Mouse (Mus musculus) neural tube, embryonic 12.5 days (tissue): ENCODE results near the gene Ppm1h. TPM values are rescaled to one million over a fixed set of nuclear protein-coding genes. Genes with fewer than 3 reads are reported as not detected.
A peak's percentile ranks its signal among the peaks of the same experiment; 100 is the strongest.

Experiments used
- ATAC-seq: fragments of 200-750 bp; cut with Nextera tagmentation; 2 replicates; pipeline ENCODE4 v1.8.0; 2017; ENCODE audit warnings: low read depth, mild to moderate bottlenecking, moderate TSS enrichment, moderate library complexity; ENCODE audit not compliant: low FRiP score
- H3K27ac ChIP-seq: fragments of 300-500 bp; sonication (generic); 2 replicates; pipeline ENCODE4 v1.5.1; 2016
- H3K27me3 ChIP-seq: fragments of 300-500 bp; sonication (generic); replicated peaks from 2 replicates; pipeline ENCODE4 v1.6.1; 2016; ENCODE audit warnings: mild to moderate bottlenecking
- H3K36me3 ChIP-seq: fragments of 300-500 bp; sonication (generic); 2 replicates; pipeline ENCODE4 v1.6.1; 2016; ENCODE audit warnings: mild to moderate bottlenecking
- H3K4me1 ChIP-seq: fragments of 300-500 bp; sonication (generic); 2 replicates; pipeline ENCODE4 v1.6.1; 2016
- H3K4me2 ChIP-seq: fragments of 300-500 bp; sonication (generic); replicated peaks from 2 replicates; pipeline ENCODE4 v1.6.1; 2016; ENCODE audit warnings: mild to moderate bottlenecking
- H3K4me3 ChIP-seq: fragments of 300-500 bp; sonication (generic); 2 replicates; pipeline ENCODE4 v1.5.1; 2016
- H3K9ac ChIP-seq: fragments of 300-500 bp; sonication (generic); 2 replicates; pipeline ENCODE4 v1.6.1; 2016; ENCODE audit warnings: mild to moderate bottlenecking
- H3K9me3 ChIP-seq: fragments of 300-500 bp; sonication (generic); 2 replicates; pipeline ENCODE4 v1.6.1; 2016; ENCODE audit warnings: mild to moderate bottlenecking
- WGBS: fragments of 180-500 bp; shearing (Covaris S2); methylation state at CpG from one replicate; pipeline ENCODE4 v1.1.7; 2016; 5-methylcytosine and 5-hydroxymethylcytosine counted together
- polyA plus RNA-seq: library from polyadenylated mRNA; unstranded; fragments of >200 nt; fragmentation: Nextera tagmentation; extraction: Ambion mirVana; gene quantifications from 2 replicates; pipeline ENCODE4 v1.2.1, GENCODE M21; 2016

Gene Ppm1h
- polyA plus RNA-seq, 1 experiment from 2014 or later = 18.4 TPM

- 27% methylated on average over 4 of the region's 4 CpGs for WGBS
These were observed 104.2 kb downstream of the Ppm1h start for GRCm38 (mm10) chr10:122782755-122783154.

GRCm38 (mm10) chr10:122789648-122790170 lies 111.1 kb downstream of the Ppm1h start:
- Histone ChIP-seq H3K9me3 (no peaks in the 10 kb centered on the region), H3K9ac (no peak overlapping the region), H3K27me3 (no peaks in the 10 kb centered on the region), H3K36me3 (no peaks in the 10 kb centered on the region), H3K4me2 (no peak overlapping the region), H3K27ac (no peak overlapping the region), H3K4me1 (peaks cover 14% of the 10 kb centered on the region), H3K4me3 (no peak overlapping the region)
- WGBS = 49% methylated on average over 12 of the region's 12 CpGs
- no peak for ATAC-seq

More at GRCm38 (mm10) chr10:122782755-122783154, 104.2 kb downstream of the Ppm1h start:
- H3K4me1 ChIP-seq = peaks cover 6% of the 10 kb centered on the region
- H3K36me3 ChIP-seq = no peaks in the 10 kb centered on the region
- no peak overlapping the region for H3K4me3 ChIP-seq
- ATAC-seq = 0 out of 2 replicates have a peak, but pooled peaks have one; percentile 29
- H3K4me2 ChIP-seq = no peak overlapping the region
- H3K27ac ChIP-seq = no peak overlapping the region
- no peak overlapping the region for H3K9ac ChIP-seq
- no peaks in the 10 kb centered on the region for H3K27me3 ChIP-seq
- no peaks in the 10 kb centered on the region for H3K9me3 ChIP-seq

- Histone ChIP-seq H3K4me3 (peak overlapping the region; percentile 13; the same call in 1 of the 2 replicates), H3K27ac (no peak overlapping the region; the same call in 1 of the 2 replicates), H3K9ac (peak overlapping the region; percentile 42; the same call in 1 of the 2 replicates), H3K9me3 (no peaks in the 10 kb centered on the region), H3K36me3 (no peaks in the 10 kb centered on the region), H3K4me1 (peaks cover 14% of the 10 kb centered on the region), H3K27me3 (no peaks in the 10 kb centered on the region), H3K4me2 (peak overlapping the region; percentile 55)
- ATAC-seq = peak; percentile 76
- under 1% methylated on average over 21 of the region's 21 CpGs for WGBS
These were observed 113.7 kb downstream of the Ppm1h start for GRCm38 (mm10) chr10:122792021-122792966.

GRCm38 (mm10) chr10:122793193-122793592 lies 114.6 kb downstream of the Ppm1h start:
- Histone ChIP-seq H3K36me3 (no peaks in the 10 kb centered on the region), H3K4me3 (no peak overlapping the region), H3K27ac (no peak overlapping the region), H3K27me3 (no peaks in the 10 kb centered on the region), H3K4me2 (no peak overlapping the region), H3K9ac (no peak overlapping the region), H3K9me3 (no peaks in the 10 kb centered on the region), H3K4me1 (peaks cover 14% of the 10 kb centered on the region)
- WGBS = 20% methylated on average over 11 of the region's 11 CpGs
- ATAC-seq = 0 out of 2 replicates have a peak, but pooled peaks have one; percentile 34

- 40% methylated on average over 20 of the region's 20 CpGs for WGBS
- Histone ChIP-seq H3K36me3 (no peaks in the 10 kb centered on the region), H3K27ac (no peak overlapping the region), H3K27me3 (no peaks in the 10 kb centered on the region), H3K9ac (no peak overlapping the region), H3K4me3 (no peak overlapping the region), H3K9me3 (no peaks in the 10 kb centered on the region), H3K4me2 (peak overlapping the region; percentile 28), H3K4me1 (peaks cover 14% of the 10 kb centered on the region)
- ATAC-seq = no peak; the same call in 1 of the 2 replicates
These were observed 115.8 kb downstream of the Ppm1h start for GRCm38 (mm10) chr10:122794187-122794850.

- Histone ChIP-seq H3K27ac (no peak overlapping the region), H3K4me1 (peaks cover 13% of the 10 kb centered on the region), H3K4me3 (no peak overlapping the region), H3K9me3 (no peaks in the 10 kb centered on the region), H3K27me3 (no peaks in the 10 kb centered on the region), H3K36me3 (no peaks in the 10 kb centered on the region), H3K9ac (no peak overlapping the region), H3K4me2 (no peak overlapping the region)
- no peak for ATAC-seq
- 88% methylated on average over 6 of the region's 6 CpGs for WGBS
These were observed 119.4 kb downstream of the Ppm1h start for GRCm38 (mm10) chr10:122797955-122798354.

- no peak for ATAC-seq
These were observed 121.6 kb downstream of the Ppm1h start for GRCm38 (mm10) chr10:122800003-122800731.

GRCm38 (mm10) chr10:122800732-122801110 lies 122.2 kb downstream of the Ppm1h start:
- Histone ChIP-seq H3K9me3 (peaks cover 3% of the 10 kb centered on the region; the same call in 1 of the 2 replicates), H3K27me3 (no peaks in the 10 kb centered on the region), H3K4me3 (no peak overlapping the region), H3K9ac (no peak overlapping the region), H3K4me1 (peaks cover 9% of the 10 kb centered on the region; the same call in 1 of the 2 replicates), H3K27ac (no peak overlapping the region), H3K4me2 (no peak overlapping the region), H3K36me3 (no peaks in the 10 kb centered on the region)
- no peak for ATAC-seq
- WGBS = 94% methylated on average over 4 of the region's 4 CpGs

More at GRCm38 (mm10) chr10:122800003-122800731, 121.6 kb downstream of the Ppm1h start:
- no peak overlapping the region for H3K27ac ChIP-seq
- H3K36me3 ChIP-seq = no peaks in the 10 kb centered on the region
- no peak overlapping the region for H3K9ac ChIP-seq
- no peak overlapping the region for H3K4me2 ChIP-seq
- H3K4me3 ChIP-seq = no peak overlapping the region
- H3K27me3 ChIP-seq = no peaks in the 10 kb centered on the region
- WGBS = 91% methylated on average over 19 of the region's 19 CpGs
- peaks cover 9% of the 10 kb centered on the region; the same call in 1 of the 2 replicates for H3K4me1 ChIP-seq
- H3K9me3 ChIP-seq = peaks cover 2% of the 10 kb centered on the region; the same call in 1 of the 2 replicates

- Histone ChIP-seq H3K9me3 (peaks cover 3% of the 10 kb centered on the region; the same call in 1 of the 2 replicates), H3K4me1 (peaks cover 9% of the 10 kb centered on the region; the same call in 1 of the 2 replicates), H3K9ac (no peak overlapping the region), H3K36me3 (no peaks in the 10 kb centered on the region), H3K4me2 (peak overlapping the region; percentile 49), H3K27me3 (no peaks in the 10 kb centered on the region), H3K4me3 (0 out of 2 replicates have a peak overlapping the region, but pooled peaks have one; percentile 1), H3K27ac (no peak overlapping the region)
- peak; percentile 23 for ATAC-seq
- 40% methylated on average over 30 of the region's 30 CpGs for WGBS
These were observed 123.7 kb downstream of the Ppm1h start for GRCm38 (mm10) chr10:122802218-122802617.

- H3K27me3 ChIP-seq = no peaks in the 10 kb centered on the region
- H3K4me2 ChIP-seq = no peak overlapping the region
- H3K4me3 ChIP-seq = no peak overlapping the region
- no peaks in the 10 kb centered on the region for H3K36me3 ChIP-seq
- H3K27ac ChIP-seq = no peak overlapping the region
- WGBS = 52% methylated on average over 7 of the region's 7 CpGs
- H3K9me3 ChIP-seq = peaks cover 3% of the 10 kb centered on the region; the same call in 1 of the 2 replicates
- peaks cover 15% of the 10 kb centered on the region; the same call in 1 of the 2 replicates for H3K4me1 ChIP-seq
- no peak overlapping the region for H3K9ac ChIP-seq
- no peak for ATAC-seq
These were observed 124.3 kb downstream of the Ppm1h start for GRCm38 (mm10) chr10:122802901-122803300.

GRCm38 (mm10) chr10:122803906-122804305 lies 125.3 kb downstream of the Ppm1h start:
- Histone ChIP-seq H3K9ac (no peak overlapping the region), H3K4me2 (no peak overlapping the region), H3K4me1 (peaks cover 22% of the 10 kb centered on the region; the same call in 1 of the 2 replicates), H3K36me3 (no peaks in the 10 kb centered on the region), H3K9me3 (peaks cover 3% of the 10 kb centered on the region; the same call in 1 of the 2 replicates), H3K27me3 (no peaks in the 10 kb centered on the region), H3K27ac (no peak overlapping the region), H3K4me3 (no peak overlapping the region)
- WGBS = 10% methylated on average over 7 of the region's 7 CpGs
- ATAC-seq = no peak
